Mouse (Mus musculus) C2C12 (cell line): ENCODE data around the gene Lrrc17.

Experiments
- CEBPB ChIP-seq: IDR thresholded peaks from one replicate; pipeline ENCODE4 v1.6.1; 2011; ENCODE audit warnings: low read depth, mild to moderate bottlenecking, control low read depth, moderate library complexity
- CTCF ChIP-seq: IDR thresholded peaks from one replicate; pipeline ENCODE4 v1.5.1; 2011; ENCODE audit not compliant: control insufficient read depth, insufficient read depth, insufficient read length
- FOSL1 ChIP-seq: IDR thresholded peaks from one replicate; pipeline ENCODE4 v1.8.0; 2011; ENCODE audit warnings: mild to moderate bottlenecking, low read length; ENCODE audit not compliant: poor library complexity, insufficient read depth, severe bottlenecking
- MAX ChIP-seq: IDR thresholded peaks from one replicate; pipeline ENCODE4 v1.6.1; 2011; ENCODE audit warnings: mild to moderate bottlenecking, control low read depth
- MYOD1 ChIP-seq: IDR thresholded peaks from one replicate; pipeline ENCODE4 v1.6.1; 2011; ENCODE audit warnings: low read depth; ENCODE audit not compliant: control insufficient read depth, insufficient read length
- MYOG ChIP-seq: IDR thresholded peaks from one replicate; pipeline ENCODE4 v1.6.1; 2011; ENCODE audit not compliant: control insufficient read depth, insufficient read length; ENCODE audit errors: extremely low read depth
- USF1 ChIP-seq: IDR thresholded peaks from one replicate; pipeline ENCODE4 v1.6.1; 2011; ENCODE audit warnings: low read depth, mild to moderate bottlenecking, control low read depth, moderate library complexity

- no peak for TF ChIP-seq MYOG
- no peak for TF ChIP-seq CTCF
- no peak for TF ChIP-seq MAX
- peak; percentile 25 for TF ChIP-seq MYOD1
- no peak for TF ChIP-seq USF1
- TF ChIP-seq FOSL1, result no peak
- TF ChIP-seq CEBPB, result no peak
Observed at GRCm38 (mm10) chr5:21529110-21529720, 14.1 kb upstream of the Lrrc17 start.
